Mouse (Mus musculus) ES-E14 (cell line): ENCODE measurements at regions not wholly inside any gene's neighbourhood (a gene's known extent, or its start where the extent isn't known, plus 50 kb on each side); places are given as distances from the start of the nearest gene placed in this dataset.

Experiments
- HCFC1 ChIP-seq: IDR thresholded peaks from 2 replicates; pipeline ENCODE4 v1.6.1; 2012; ENCODE audit warnings: low read length, inconsistent platforms, borderline replicate concordance; ENCODE audit not compliant: insufficient read depth
- MAFK ChIP-seq: IDR thresholded peaks from 2 replicates; pipeline ENCODE4 v1.6.1; 2014; ENCODE audit warnings: mild to moderate bottlenecking, low read depth, low read length, inconsistent platforms; ENCODE audit not compliant: insufficient read depth
- ZNF384 ChIP-seq: IDR thresholded peaks from 2 replicates; pipeline ENCODE4 v1.6.1; 2012; ENCODE audit warnings: low read depth, low read length, inconsistent platforms

GRCm38 (mm10) chr9:32989006-32989405 is 353.0 kb downstream of the Ets1 start:
- no peak for TF ChIP-seq MAFK
- TF ChIP-seq ZNF384, result no peak
- TF ChIP-seq HCFC1, result no peak
